Mouse (Mus musculus) intestine, embryonic 14.5 days (tissue): ENCODE results near the gene Sf3a2. TPM values are rescaled to one million over a fixed set of nuclear protein-coding genes. Genes with fewer than 3 reads are reported as not detected.
A peak's percentile ranks its signal among the peaks of the same experiment; 100 is the strongest.

ENCODE experiments used
- ATAC-seq: fragments of 200-750 bp; cut with Nextera tagmentation; replicated peaks from 2 replicates; pipeline ENCODE4 v1.8.0; 2017; ENCODE audit warnings: low read depth, moderate number of reproducible peaks, moderate TSS enrichment, moderate library complexity; ENCODE audit not compliant: low FRiP score, low TSS enrichment
- DNase-seq: peaks from one replicate; pipeline ENCODE4 v3.0.0-alpha.2; 2018; ENCODE audit warnings: low spot score
- H3K27ac ChIP-seq: fragments of 300-500 bp; sonication (generic); 2 replicates; pipeline ENCODE4 v1.5.1; 2014; ENCODE audit warnings: low read depth, mild to moderate bottlenecking, control low read depth
- H3K27me3 ChIP-seq: fragments of 300-500 bp; sonication (generic); replicated peaks from 2 replicates; pipeline ENCODE4 v1.6.1; 2014; ENCODE audit warnings: low read length, control low read depth; ENCODE audit not compliant: control insufficient read depth, insufficient read depth
- H3K36me3 ChIP-seq: fragments of 300-500 bp; sonication (generic); 2 replicates; pipeline ENCODE4 v1.6.1; 2014; ENCODE audit warnings: low read length, control low read depth; ENCODE audit not compliant: control insufficient read depth, insufficient read depth
- H3K4me1 ChIP-seq: fragments of 300-500 bp; sonication (generic); replicated peaks from 2 replicates; pipeline ENCODE4 v1.6.1; 2014; ENCODE audit warnings: low read length, control low read depth, mixed read lengths; ENCODE audit not compliant: control insufficient read depth, insufficient read depth
- H3K4me2 ChIP-seq: fragments of 300-500 bp; sonication (generic); 2 replicates; pipeline ENCODE4 v1.6.1; 2014; ENCODE audit warnings: low read length
- H3K4me3 ChIP-seq: fragments of 300-500 bp; sonication (generic); 2 replicates; pipeline ENCODE4 v1.5.1; 2014; ENCODE audit warnings: low read depth, low read length, control low read depth, mixed read lengths
- H3K9ac ChIP-seq: fragments of 300-500 bp; sonication (generic); 2 replicates; pipeline ENCODE4 v1.6.1; 2014; ENCODE audit warnings: mild to moderate bottlenecking, low read length
- H3K9me3 ChIP-seq: fragments of 300-500 bp; sonication (generic); 2 replicates; pipeline ENCODE4 v1.6.1; 2016; ENCODE audit warnings: low read length, control low read depth; ENCODE audit not compliant: control insufficient read depth
- WGBS: fragments of 180-500 bp; shearing (Covaris S2); extraction: QIAGEN DNeasy Blood & Tissue Kit; methylation state at CpG from one replicate; pipeline ENCODE4 v1.1.7; 2014; 5-methylcytosine and 5-hydroxymethylcytosine counted together
- polyA plus RNA-seq: library from polyadenylated mRNA; unstranded; fragments of >200 nt; fragmentation: Nextera tagmentation; extraction: Ambion mirVana; gene quantifications from 2 replicates; pipeline ENCODE4 v1.2.1, GENCODE M21; 2014

Sf3a2 gene
- polyA plus RNA-seq, 1 experiment from 2014 or later = 85.4 TPM

- WGBS = 64% methylated on average over 2 of the region's 2 CpGs
- Histone ChIP-seq H3K27me3 (peaks cover 57% of the 10 kb centered on the region), H3K9me3 (no peaks in the 10 kb centered on the region), H3K27ac (no peak overlapping the region), H3K4me3 (no peak overlapping the region), H3K4me1 (no peaks in the 10 kb centered on the region), H3K4me2 (no peak overlapping the region), H3K9ac (no peak overlapping the region), H3K36me3 (no peaks in the 10 kb centered on the region)
- ATAC-seq (no peak), DNase-seq (no peak)
These were observed 40.4 kb downstream of the Sf3a2 start for GRCm38 (mm10) chr10:80838346-80838912.

- no peak overlapping the region for H3K27ac ChIP-seq
- 0 out of 2 replicates have a peak, but pooled peaks cover 4% of the 10 kb centered on the region for H3K4me1 ChIP-seq
- peaks cover 57% of the 10 kb centered on the region for H3K27me3 ChIP-seq
- H3K9me3 ChIP-seq = no peaks in the 10 kb centered on the region
- DNase-seq (no peak), ATAC-seq (no peak)
- no peaks in the 10 kb centered on the region for H3K36me3 ChIP-seq
- WGBS = 55% methylated on average over 6 of the region's 6 CpGs
- no peak overlapping the region for H3K4me2 ChIP-seq
- H3K9ac ChIP-seq = no peak overlapping the region
- H3K4me3 ChIP-seq = no peak overlapping the region
These were observed 41.9 kb downstream of the Sf3a2 start for GRCm38 (mm10) chr10:80839848-80840247.

DNA sequence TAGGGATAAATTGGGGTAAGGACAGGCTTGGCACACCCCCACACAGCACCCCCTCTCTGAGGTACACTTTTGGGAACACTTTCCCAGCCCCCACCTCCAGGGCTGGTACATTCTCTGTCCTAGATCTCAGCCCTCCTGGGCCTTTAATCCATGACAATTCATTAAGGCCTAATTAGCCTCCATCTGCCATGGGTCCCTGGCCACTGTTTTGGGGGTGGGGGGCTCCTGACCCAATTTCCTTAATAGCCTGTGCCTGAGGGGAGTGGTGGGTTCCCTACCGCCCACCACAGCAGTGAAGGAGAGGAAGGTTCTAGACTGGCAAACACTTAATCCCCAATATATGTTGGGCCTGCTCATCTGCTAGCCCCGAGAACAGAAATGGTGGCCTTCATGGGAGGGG lies 43.7 kb downstream of the Sf3a2 start:
- Histone ChIP-seq H3K27ac (no peak overlapping the region), H3K9me3 (no peaks in the 10 kb centered on the region), H3K9ac (no peak overlapping the region), H3K36me3 (no peaks in the 10 kb centered on the region), H3K4me2 (no peak overlapping the region), H3K4me3 (no peak overlapping the region), H3K27me3 (peaks cover 50% of the 10 kb centered on the region), H3K4me1 (0 out of 2 replicates have a peak, but pooled peaks cover 4% of the 10 kb centered on the region)
- ATAC-seq = no peak
- WGBS = 89% methylated on average over 2 of the region's 2 CpGs
- no peak for DNase-seq

- Histone ChIP-seq H3K9me3 (no peaks in the 10 kb centered on the region), H3K4me2 (no peak overlapping the region), H3K4me1 (0 out of 2 replicates have a peak, but pooled peaks cover 4% of the 10 kb centered on the region), H3K4me3 (no peak overlapping the region), H3K27me3 (peaks cover 44% of the 10 kb centered on the region), H3K27ac (no peak overlapping the region), H3K9ac (no peak overlapping the region), H3K36me3 (no peaks in the 10 kb centered on the region)
- WGBS = 83% methylated on average over 15 of the region's 15 CpGs
- ATAC-seq (no peak), DNase-seq (no peak)
These were observed 44.3 kb downstream of the Sf3a2 start for GRCm38 (mm10) chr10:80842334-80842733.

DNA sequence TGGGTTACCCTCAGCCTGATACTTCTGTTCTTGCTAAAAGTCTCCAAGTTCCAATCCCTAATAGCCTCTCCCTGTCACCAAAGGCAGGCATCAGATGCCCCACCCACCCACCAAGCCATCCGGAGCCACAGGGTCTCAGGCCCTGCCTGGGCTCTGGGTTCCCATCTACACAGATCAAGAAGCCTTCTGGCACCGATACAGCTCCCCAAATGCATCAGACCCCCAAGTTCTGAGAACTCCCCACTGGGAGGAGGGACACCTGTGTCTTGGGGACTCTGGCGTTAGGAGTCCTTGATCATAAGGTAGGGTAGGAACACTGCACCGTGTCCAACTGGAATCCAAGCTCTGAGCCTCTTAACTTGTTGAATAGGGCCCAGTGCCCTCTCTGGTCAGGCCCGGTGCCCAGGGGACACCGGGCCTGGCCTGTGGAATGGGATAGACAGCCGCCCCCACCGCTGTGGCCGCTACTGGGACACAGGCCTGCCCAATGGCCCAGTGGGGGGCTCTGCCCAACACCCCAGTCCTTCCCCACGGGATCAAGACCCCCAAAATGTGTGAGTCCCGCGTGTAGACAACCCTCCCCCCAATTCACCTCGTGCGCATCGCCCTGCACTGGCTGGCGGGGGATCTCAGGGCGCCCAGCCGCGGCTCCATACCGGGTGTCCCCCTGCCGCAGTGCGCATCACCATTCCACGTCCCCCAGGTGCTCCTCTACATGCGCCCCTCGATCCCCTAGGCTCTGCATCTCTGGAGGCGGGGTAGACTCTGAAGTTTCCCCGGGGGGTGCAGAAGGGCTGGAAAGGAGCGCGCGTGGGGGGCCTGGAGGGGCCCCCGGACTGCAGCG lies 45.3 kb downstream of the Sf3a2 start:
- 12% methylated on average over 32 of the region's 32 CpGs for WGBS
- H3K9me3 ChIP-seq = no peaks in the 10 kb centered on the region
- H3K27ac ChIP-seq = no peak overlapping the region
- H3K4me2 ChIP-seq = peak overlapping the region; percentile 69
- no peaks in the 10 kb centered on the region for H3K36me3 ChIP-seq
- peaks cover 44% of the 10 kb centered on the region for H3K27me3 ChIP-seq
- peak overlapping the region; percentile 22; the same call in 1 of the 2 replicates for H3K9ac ChIP-seq
- no peak for ATAC-seq
- H3K4me3 ChIP-seq = peak overlapping the region; percentile 35
- DNase-seq = no peak
- H3K4me1 ChIP-seq = 0 out of 2 replicates have a peak, but pooled peaks cover 4% of the 10 kb centered on the region

GRCm38 (mm10) chr10:80843931-80844547 lies 46.0 kb downstream of the Sf3a2 start, which contains the start of gene Lingo3:
Lingo3 (minus strand) TSS chr10:80844039.
- ATAC-seq (no peak), DNase-seq (no peak)
- no peaks in the 10 kb centered on the region for H3K36me3 ChIP-seq
- no peaks in the 10 kb centered on the region for H3K9me3 ChIP-seq
- H3K4me2 ChIP-seq = peak within 1 kb of the TSS; percentile 69
- peaks cover 44% of the 10 kb centered on the region for H3K27me3 ChIP-seq
- peak within 1 kb of the TSS; percentile 22; the same call in 1 of the 2 replicates for H3K9ac ChIP-seq
- 6% methylated on average over 38 of the region's 51 CpGs for WGBS
- H3K4me1 ChIP-seq = 0 out of 2 replicates have a peak, but pooled peaks cover 4% of the 10 kb centered on the region
- peak within 1 kb of the TSS; percentile 35 for H3K4me3 ChIP-seq
- no peak within 1 kb of the TSS for H3K27ac ChIP-seq

- ATAC-seq = no peak
These were observed 47.2 kb downstream of the Sf3a2 start for GRCm38 (mm10) chr10:80845055-80845693.

DNA sequence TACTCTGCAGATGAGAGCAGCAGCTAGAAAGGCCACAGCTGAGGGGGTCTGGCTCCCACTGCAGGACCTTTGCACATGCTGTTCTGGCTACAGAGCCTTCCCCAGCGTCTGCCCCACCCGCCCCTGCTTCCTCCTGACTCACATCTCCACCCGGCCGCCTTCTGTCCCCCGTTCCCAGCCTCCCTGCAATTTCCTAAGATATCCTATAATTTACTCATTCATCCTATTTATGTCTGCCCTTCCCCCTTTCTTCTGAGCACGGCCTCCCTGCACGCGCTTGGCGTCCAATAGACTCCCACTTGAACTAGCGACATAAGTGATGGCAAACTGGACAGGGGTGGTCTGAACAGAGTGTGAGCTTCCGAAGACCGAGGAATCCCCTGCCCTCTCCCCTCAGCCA lies 47.7 kb downstream of the Sf3a2 start:
- 69% methylated on average over 12 of the region's 12 CpGs for WGBS
- Histone ChIP-seq H3K4me2 (no peak overlapping the region), H3K9me3 (no peaks in the 10 kb centered on the region), H3K27me3 (peaks cover 44% of the 10 kb centered on the region), H3K4me1 (0 out of 2 replicates have a peak, but pooled peaks cover 4% of the 10 kb centered on the region), H3K36me3 (no peaks in the 10 kb centered on the region), H3K4me3 (no peak overlapping the region), H3K9ac (no peak overlapping the region), H3K27ac (no peak overlapping the region)
- no peak for DNase-seq
- no peak for ATAC-seq

More at GRCm38 (mm10) chr10:80845055-80845693, 47.2 kb downstream of the Sf3a2 start:
- 58% methylated on average over 8 of the region's 8 CpGs for WGBS
- no peaks in the 10 kb centered on the region for H3K9me3 ChIP-seq
- 0 out of 2 replicates have a peak, but pooled peaks cover 4% of the 10 kb centered on the region for H3K4me1 ChIP-seq
- H3K9ac ChIP-seq = no peak overlapping the region
- peaks cover 44% of the 10 kb centered on the region for H3K27me3 ChIP-seq
- H3K36me3 ChIP-seq = no peaks in the 10 kb centered on the region
- no peak overlapping the region for H3K27ac ChIP-seq
- no peak for DNase-seq
- no peak overlapping the region for H3K4me3 ChIP-seq
- H3K4me2 ChIP-seq = no peak overlapping the region
